Mouse (Mus musculus): Measurements from ENCODE around the gene Bfsp2. TPM values are rescaled to one million over a fixed set of nuclear protein-coding genes. Genes with fewer than 3 reads are reported as not detected.

Bfsp2 gene
- total RNA-seq, 4 experiments from 2014 or later, result 3.0 to 3.6 (median 3.3) TPM

- DNase-seq (ENCODE audit: low spot score in 2 of 2), result no peak
Observed at GRCm38 (mm10) chr9:103486262-103486661, 6.0 kb upstream of the Bfsp2 start.

DNA sequence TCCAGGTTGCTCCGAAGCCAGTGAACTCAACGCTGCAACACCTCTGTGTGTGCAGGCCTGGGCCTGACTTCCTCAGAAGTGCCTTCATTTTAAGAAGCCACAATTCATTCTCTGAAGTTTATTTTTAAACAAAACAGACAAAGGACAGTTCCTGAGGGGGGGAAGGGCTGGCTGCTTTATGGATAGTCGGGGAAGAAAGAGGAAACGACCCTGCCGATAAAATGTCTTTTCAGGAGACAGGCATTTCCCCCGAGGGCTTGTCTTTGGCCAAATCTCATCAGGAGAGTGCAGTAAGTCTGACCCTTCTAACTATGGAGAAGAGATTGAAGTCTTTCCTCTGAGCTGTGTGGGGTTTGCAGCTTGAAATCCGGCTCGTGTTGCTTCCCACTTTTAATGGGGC lies 5.4 kb upstream of the Bfsp2 start:
- DNase-seq (ENCODE audit: low spot score in 2 of 2), result no peak

- DNase-seq (ENCODE audit: low spot score in 2 of 2), result no peak
Observed at GRCm38 (mm10) chr9:103480603-103481220, 492 bp upstream of the Bfsp2 start.

- DNase-seq (ENCODE audit: low spot score in 2 of 2), result no peak
Observed at GRCm38 (mm10) chr9:103475414-103475813, 4.8 kb downstream of the Bfsp2 start.

DNA sequence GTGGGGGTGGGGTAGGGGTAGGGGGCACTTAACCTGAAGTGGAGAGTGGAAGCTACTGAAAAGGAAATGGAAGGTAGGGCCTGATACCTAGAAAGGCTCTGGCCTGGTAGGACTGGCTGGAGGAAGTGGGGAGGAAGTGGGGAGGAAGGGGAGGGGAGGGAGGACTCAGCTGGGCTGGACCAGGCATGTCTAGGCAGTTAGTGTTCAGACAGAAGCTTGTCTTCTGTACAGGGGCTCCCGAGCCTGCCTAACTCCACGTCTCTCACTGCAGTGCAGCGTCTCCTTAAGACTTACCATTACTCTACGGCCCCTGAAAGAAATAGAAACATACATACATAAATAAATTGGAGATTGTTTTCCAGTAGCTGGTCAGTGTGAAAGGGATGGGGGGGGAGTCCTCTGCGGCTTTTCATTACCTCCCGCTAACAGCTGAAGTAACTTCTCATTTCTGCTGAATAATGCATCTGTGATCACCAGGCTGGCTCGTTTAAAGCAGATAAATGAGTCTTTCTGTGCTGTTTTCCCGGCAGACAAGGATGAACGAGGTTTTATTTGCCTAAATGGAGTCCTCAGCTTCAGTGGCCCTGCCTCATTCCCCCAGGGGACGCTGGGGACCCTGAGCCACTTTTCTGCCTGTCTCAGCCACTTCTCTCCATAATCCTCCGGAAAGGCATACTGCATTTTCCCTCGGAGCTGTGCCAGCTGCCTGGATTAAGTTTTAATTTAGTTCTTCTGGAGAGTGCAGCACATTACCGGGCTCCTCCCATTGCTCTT lies 6.1 kb downstream of the Bfsp2 start:
- DNase-seq (ENCODE audit: low spot score in 2 of 2), result no peak

- no peak for DNase-seq (ENCODE audit: low spot score in 2 of 2)
Observed at GRCm38 (mm10) chr9:103471784-103472183, 8.4 kb downstream of the Bfsp2 start.

DNA sequence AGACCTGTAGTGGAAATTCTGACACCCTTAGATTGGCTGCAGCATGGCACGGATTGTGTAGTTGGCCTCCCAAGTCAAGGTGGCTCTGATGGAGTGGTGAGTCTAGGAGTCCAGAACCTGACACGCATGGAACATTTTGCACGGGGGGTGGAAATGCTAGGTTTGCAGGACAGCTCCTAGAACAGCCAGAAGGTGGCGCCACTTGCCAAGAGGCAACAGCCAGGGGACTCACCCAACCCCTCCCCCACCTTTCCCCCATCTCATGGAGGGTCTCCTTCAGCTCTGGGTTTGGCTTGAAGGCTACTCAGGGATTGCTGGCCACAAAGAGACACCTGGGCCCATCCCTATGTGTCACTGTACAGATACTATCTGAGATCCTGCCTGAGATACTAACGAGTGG lies 10.7 kb downstream of the Bfsp2 start:
- no peak for DNase-seq (ENCODE audit: low spot score in 2 of 2)

DNA sequence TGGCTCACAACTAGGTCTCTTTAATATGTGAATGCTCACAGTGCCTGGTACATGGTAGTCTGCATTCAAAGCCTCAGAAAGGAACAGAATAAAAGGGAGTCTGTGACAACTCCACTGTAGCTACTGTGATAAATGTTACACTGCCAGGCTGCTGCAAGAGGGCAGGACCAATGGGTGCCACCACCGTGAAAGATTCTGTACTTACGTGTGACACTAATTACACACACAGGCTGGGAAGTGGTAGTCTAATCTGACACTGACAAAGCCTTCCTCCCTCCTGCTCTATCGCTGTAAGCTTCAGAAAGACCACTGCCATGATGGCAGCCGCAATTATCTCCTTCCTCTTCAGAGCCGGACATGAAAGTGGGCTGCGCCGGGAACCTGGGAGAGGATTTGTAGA lies 11.3 kb downstream of the Bfsp2 start:
- no peak for DNase-seq (ENCODE audit: low spot score in 2 of 2)

DNA sequence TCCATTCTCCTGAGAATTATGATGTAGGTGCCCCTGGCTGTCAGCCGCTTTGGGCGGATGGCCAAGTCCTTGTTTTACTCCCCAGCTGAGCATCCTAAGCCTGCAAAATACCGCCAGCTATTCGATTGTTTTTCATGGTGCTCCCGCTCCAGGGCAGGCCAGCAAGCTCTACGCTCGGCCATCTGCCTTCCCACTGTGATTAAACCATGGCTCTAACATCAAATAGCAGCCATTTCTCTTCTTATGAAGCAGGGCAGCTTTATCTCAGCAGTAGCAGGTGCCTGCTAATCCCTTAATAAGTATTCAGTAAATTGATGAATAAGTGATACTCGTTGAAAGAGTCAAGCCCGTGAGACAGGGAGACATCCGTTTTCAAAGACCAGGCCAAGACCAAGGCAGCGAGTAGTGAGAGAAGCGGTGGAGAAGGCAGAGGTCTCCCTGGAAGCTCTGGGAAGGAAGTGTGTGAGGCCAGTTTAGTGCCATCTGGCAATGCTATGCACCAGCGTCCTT lies 14.5 kb downstream of the Bfsp2 start:
- no peak for DNase-seq (ENCODE audit: low spot score in 2 of 2)

DNA sequence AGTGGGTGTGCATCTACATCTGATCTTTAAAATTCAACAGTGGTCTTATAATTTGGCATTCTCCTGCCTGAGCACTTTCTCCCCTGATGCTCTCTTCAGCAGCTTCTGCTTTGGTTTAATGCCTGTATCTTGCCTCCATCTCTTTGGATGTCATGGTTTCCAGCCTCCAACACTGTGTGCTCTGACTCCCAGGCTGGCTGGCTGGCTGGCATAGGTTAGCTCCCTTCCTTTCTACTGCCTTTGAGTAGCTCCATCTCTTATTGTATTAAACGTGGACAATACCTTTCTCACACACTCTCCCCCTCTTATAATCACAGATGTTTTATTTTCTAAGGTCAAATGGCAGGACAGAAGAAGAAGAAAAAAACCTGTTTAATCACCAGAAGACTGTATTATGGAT lies 14.9 kb downstream of the Bfsp2 start:
- no peak for DNase-seq (ENCODE audit: low spot score in 2 of 2)

DNA sequence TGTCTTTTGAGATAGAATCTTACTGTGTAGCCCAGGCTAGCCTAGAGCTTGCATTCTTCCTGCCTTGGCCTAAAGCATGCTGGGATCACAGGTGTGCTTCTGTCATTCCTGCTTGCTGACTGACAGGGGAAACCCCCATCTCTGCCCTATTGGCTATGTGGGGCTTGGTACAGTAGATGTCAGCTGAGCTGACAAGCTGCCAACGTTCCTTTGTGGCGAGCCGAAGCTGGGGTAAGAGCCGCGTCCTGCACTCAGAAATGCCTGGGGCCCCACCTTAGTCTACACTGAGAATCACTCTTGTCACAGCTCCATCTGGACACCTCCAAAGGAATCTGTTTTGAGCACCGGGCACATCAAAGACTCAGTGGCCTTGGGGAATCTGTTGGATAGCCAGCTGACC lies 16.4 kb downstream of the Bfsp2 start:
- DNase-seq (ENCODE audit: low spot score in 2 of 2), result no peak

GRCm38 (mm10) chr9:103459839-103460238 lies 20.4 kb downstream of the Bfsp2 start:
- no peak for DNase-seq (ENCODE audit: low spot score in 2 of 2)

DNA sequence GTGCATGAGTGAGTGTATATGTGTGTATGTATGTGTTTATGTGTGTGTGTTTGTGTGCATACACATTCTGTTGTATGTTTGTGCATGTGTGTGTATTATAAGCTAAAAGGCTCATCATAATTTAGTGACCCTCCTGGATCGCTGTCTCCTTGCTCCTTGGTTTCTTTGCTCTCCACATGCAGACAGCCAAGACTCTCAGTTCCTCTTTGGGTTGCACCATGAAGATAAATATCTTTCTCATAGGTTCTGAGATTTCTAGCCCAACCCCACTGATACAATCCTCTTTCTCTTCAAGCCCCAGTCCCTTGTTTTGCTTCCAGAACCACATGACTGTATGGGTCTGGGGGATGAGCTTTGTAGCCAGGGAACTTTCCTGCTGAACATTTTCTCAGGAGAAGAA lies 20.9 kb downstream of the Bfsp2 start:
- DNase-seq (ENCODE audit: low spot score in 2 of 2), result no peak

DNA sequence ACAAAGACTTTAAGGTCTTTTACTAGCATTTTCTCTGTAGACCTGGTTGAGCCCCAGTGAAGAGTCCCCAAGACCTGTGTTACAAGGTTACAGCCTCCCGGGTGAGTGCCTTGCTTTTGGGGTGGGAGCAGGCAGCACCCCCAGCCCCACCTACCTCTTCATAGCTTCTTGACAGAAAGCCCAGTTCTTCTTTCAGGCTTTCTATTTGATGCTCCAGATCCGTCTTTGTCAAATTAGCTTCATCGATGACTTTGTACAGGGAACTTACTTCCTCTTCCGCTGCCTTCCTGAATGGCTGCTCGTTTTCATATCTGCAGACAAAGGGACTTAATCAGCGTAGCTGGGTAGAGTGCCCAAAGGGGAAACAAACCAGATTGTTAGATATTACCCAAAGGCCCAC lies 30.6 kb downstream of the Bfsp2 start:
- no peak for DNase-seq (ENCODE audit: low spot score in 2 of 2)

DNA sequence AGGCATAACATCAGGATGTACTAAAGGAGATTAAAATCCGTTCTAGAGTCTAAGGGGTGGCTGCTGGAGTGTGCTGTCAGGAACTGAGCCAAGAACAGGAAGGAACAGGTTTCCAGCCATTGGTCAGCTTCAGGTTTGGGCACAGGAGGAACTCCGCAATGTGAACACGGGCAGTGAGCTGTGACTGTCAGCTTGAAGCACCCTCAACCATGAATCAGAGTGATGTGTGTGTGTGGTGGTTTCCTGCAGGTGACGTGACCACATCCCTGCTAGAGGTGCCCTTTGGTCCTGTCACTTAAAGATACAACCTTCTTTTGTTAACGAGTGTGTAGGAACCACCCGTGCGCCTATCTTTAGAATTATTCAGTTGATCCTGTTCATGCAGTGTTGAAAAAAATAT lies 31.1 kb downstream of the Bfsp2 start:
- no peak for DNase-seq (ENCODE audit: low spot score in 2 of 2)

- no peak for DNase-seq (ENCODE audit: low spot score in 2 of 2)
Observed at GRCm38 (mm10) chr9:103444656-103445055, 35.6 kb downstream of the Bfsp2 start.

DNA sequence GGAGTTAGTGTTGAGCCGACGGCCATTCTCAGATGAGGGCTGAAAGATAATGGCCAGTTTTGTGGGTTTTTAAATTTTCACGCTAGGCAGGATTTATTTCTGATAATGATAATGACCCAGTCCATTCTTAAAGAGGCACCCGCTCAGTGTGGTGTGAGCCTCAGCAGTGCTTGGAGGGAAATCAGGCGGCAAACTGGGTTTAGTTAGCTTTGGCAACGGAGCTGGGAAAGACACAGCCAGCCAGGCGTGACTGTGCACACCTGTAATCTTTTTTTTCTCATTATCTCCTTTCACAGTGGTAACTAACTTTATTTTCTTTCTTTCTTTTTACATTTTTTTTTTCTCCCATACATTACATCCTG lies 36.4 kb downstream of the Bfsp2 start:
- no peak for DNase-seq (ENCODE audit: low spot score in 2 of 2)

DNA sequence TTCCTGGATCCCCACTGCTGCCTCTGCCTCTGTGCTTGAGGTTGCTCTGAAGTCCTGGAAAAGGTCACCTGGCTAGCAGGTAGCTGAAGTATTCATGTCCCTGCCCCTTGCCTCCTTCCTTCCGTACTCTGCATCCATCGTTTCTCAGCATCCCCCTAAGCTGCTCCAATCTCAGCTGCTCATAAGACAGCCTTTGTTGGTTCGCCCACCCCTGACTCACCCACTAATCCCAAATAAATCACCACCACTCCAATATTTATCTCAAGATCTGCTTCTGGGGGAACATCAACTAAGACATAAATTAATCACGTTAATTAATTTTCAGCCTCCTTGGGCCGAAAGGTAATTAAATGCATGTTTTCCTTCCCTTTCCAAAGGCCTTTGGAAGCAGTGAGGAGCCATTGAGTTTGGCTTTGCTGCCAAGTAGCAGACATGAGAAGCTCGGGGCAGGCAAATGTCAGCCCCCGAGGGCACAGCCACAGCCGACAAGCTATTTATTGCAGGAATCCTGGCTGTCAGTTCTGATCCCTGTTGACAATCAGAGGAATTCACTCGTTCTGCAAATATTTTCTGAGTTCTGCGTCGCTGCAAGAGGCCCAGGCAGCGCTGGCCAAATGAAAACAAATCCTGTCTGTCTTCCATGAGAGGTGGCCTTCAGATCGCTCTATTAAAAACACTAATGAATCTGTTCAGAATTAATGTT lies 36.9 kb downstream of the Bfsp2 start:
- DNase-seq (ENCODE audit: low spot score in 2 of 2), result no peak

DNA sequence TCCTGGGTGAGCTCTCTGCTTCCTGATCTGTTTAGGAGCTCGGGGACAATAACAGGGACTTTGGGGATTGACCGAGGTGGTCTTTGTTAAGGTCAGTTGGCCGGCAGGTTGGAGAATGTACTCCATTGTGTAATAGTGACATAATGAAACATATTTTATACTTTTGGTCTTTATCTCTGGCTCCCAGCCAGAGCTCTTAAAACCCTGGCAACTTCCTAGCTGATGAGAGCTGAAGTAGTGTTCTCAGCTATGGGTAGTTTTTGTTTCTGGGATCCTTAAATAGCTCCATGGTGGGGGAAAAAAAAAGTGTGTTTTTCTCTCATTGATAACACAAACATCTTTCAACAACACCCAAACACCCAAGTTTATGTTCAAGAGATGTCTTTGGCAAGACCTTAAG lies 39.6 kb downstream of the Bfsp2 start:
- no peak for DNase-seq (ENCODE audit: low spot score in 2 of 2)

DNA sequence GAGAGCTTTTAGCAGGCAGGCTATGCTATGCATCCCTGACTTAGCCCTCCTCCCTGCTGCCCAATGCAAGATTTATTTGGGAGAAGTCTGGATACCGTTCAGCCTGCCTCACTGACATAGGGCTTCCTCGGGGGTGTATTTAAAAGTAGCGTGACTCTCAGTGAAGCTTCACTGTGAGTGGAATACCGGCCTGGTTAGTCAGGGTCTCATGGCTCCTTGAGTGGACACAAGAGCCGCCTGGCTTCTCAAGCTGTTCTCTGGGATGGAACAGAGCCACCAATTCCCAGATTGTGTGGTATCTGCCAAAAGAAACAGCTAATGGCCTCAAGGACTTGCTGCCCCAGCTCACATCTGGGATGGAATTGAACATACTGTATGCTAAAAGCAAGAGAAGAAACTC lies 43.1 kb downstream of the Bfsp2 start:
- no peak for DNase-seq (ENCODE audit: low spot score in 2 of 2)

GRCm38 (mm10) chr9:103434116-103434515 lies 46.1 kb downstream of the Bfsp2 start:
- DNase-seq (ENCODE audit: low spot score in 2 of 2), result no peak

- no peak for DNase-seq (ENCODE audit: low spot score in 2 of 2)
Observed at GRCm38 (mm10) chr9:103432122-103432778, 48.0 kb downstream of the Bfsp2 start.
